8 mouse cellular contexts compared by ENCODE assay signal in genomic region chr12:57542746-57543626, GRCm38 (mm10). TPM values are rescaled to one million over a fixed set of nuclear protein-coding genes. Genes with fewer than 3 reads are reported as not detected.
DNase-seq lines count a peak whose midpoint lies in the region; ATAC-seq and TF ChIP-seq lines count a peak whose summit lies in the region.

No protein-coding gene starts in this region.

- H3K9ac ChIP-seq in hindbrain, postnatal 0 days (replicated peaks; ENCODE audit: low read length): no peak overlapping the region

- H3K4me3 ChIP-seq in E14TG2a.4 (replicated peaks; ENCODE audit: low read length): peak overlapping the region; percentile 74
- no peak overlapping the region for H3K4me3 ChIP-seq in hindbrain, postnatal 0 days (ENCODE audit: low read length)

- no peak overlapping the region for H3K27ac ChIP-seq in hindbrain, postnatal 0 days

- WGBS in hindbrain, postnatal 0 days: 2% methylated on average over 63 of the region's 63 CpGs

- no peak for TF ChIP-seq POLR2A in brain, embryonic 14.5 days (IDR thresholded peaks at IDR 0.05; ENCODE audit: borderline replicate concordance, extremely low read depth, insufficient read depth, insufficient read length, poor library complexity, severe bottlenecking)

- H3K4me1 ChIP-seq in E14TG2a.4 (replicated peaks; ENCODE audit: low read depth, low read length): peaks cover 39% of the 10 kb centered on the region
- 0 out of 2 replicates have a peak, but pooled peaks cover 7% of the 10 kb centered on the region for H3K4me1 ChIP-seq in hindbrain, postnatal 0 days (ENCODE audit: insufficient read depth, low read length)

- intact Hi-C loops in gastrocnemius, postnatal 14 days (cut with DNase I; ENCODE audit: low total_unique reads): no loop called here

- H3K36me3 ChIP-seq in E14TG2a.4 (ENCODE audit: insufficient read depth, low read length): no peaks in the 10 kb centered on the region
- no peaks in the 10 kb centered on the region for H3K36me3 ChIP-seq in hindbrain, postnatal 0 days (ENCODE audit: insufficient read depth, low read length)

- peaks cover 90% of the 10 kb centered on the region for H3K27me3 ChIP-seq in E14TG2a.4 (ENCODE audit: insufficient read depth, low read length)
- H3K27me3 ChIP-seq in hindbrain, postnatal 0 days (ENCODE audit: insufficient read depth, low read length): peaks cover 80% of the 10 kb centered on the region

- ATAC-seq in hindbrain, postnatal 0 days: 0 out of 2 replicates have a peak, but pooled peaks have one; percentile 22
- no peak for ATAC-seq in monocyte, adult 5-6 weeks (replicated peaks; ENCODE audit: insufficient number of reproducible peaks, low FRiP score, low TSS enrichment, poor library complexity, severe bottlenecking)

- no peak overlapping the region for H3K4me2 ChIP-seq in hindbrain, postnatal 0 days (ENCODE audit: low read depth, low read length)

- no peaks in the 10 kb centered on the region for H3K9me3 ChIP-seq in E14TG2a.4 (ENCODE audit: low read length)
- H3K9me3 ChIP-seq in hindbrain, postnatal 0 days (ENCODE audit: low read length): no peaks in the 10 kb centered on the region

- peak; percentile 37 for DNase-seq in brain, embryonic 14.5 days (ENCODE audit: low read depth)
- DNase-seq in hindbrain, postnatal 0 days (ENCODE audit: low spot score): no peak
- peak; percentile 9 for DNase-seq in lung, postnatal 10 days
- DNase-seq in adrenal gland, postnatal 4 days (ENCODE audit: low spot score in 2 of 2): no peak
- DNase-seq in gastrocnemius, postnatal 14 days: no peak
- DNase-seq in adrenal gland, adult 18-20 months (ENCODE audit: low spot score in 2 of 2): no peak

- no peak for TF ChIP-seq CTCF in E14TG2a.4 (conservative IDR thresholded peaks at IDR 0.05; ENCODE audit: low read length)
- no peak for TF ChIP-seq CTCF in brain, embryonic 14.5 days (IDR thresholded peaks at IDR 0.05; ENCODE audit: borderline replicate concordance, extremely low read depth, insufficient read depth, insufficient read length)
- no peak for TF ChIP-seq CTCF in hindbrain, postnatal 0 days (IDR thresholded peaks at IDR 0.05; ENCODE audit: low read depth)

RNA-seq across cellular contexts. Expression of gene Foxa1, which starts 3.7 kb away (rescaled TPM):
- 4.5 and 7.7 TPM in 2 replicates for polyA plus RNA-seq in brain, embryonic 14.5 days (2012; rRNA removed)
- 0.47 and 0.73 TPM in 2 replicates for total RNA-seq in hindbrain, postnatal 0 days (2014; rRNA removed)
- polyA plus RNA-seq in hindbrain, postnatal 0 days (2015; fragmentation: Nextera tagmentation; extraction: Ambion mirVana): 0.20 and 0.44 TPM in 2 replicates
- not detected in 3 replicates for total RNA-seq in monocyte, adult 5-6 weeks (2017)
- under 1 TPM in 1 of 2 experiments, not detected in 1; 0.45 TPM for total RNA-seq in adrenal gland, postnatal 4 days (2021)
- not detected for total RNA-seq in gastrocnemius, postnatal 14 days (2021)
- not detected for total RNA-seq in adrenal gland, adult 18-20 months (2021)

RNA-seq across cellular contexts. Expression of gene Ttc6, which starts 20.9 kb away (rescaled TPM):
- polyA plus RNA-seq in brain, embryonic 14.5 days (2012; rRNA removed): 0.73 and 1.2 TPM in 2 replicates
- total RNA-seq in hindbrain, postnatal 0 days (2014; rRNA removed): 0.54 and 1.3 TPM in 2 replicates
- polyA plus RNA-seq in hindbrain, postnatal 0 days (2015; fragmentation: Nextera tagmentation; extraction: Ambion mirVana): 1.1 TPM in 2 replicates
- 0.19 TPM in 1 of 3 replicates, not detected in the others for total RNA-seq in monocyte, adult 5-6 weeks (2017)
- total RNA-seq in adrenal gland, postnatal 4 days (2021): not detected
- total RNA-seq in gastrocnemius, postnatal 14 days (2021): not detected
- not detected for total RNA-seq in adrenal gland, adult 18-20 months (2021)

Comparison
In these comparisons a context has a peak if more than half of its experiments do, and no peak if none do; other contexts are left out.
1. DNase-seq: peak in brain, embryonic 14.5 days (single experiment) and lung, postnatal 10 days (single experiment); none in hindbrain, postnatal 0 days (single experiment), adrenal gland, postnatal 4 days (0 of 2), gastrocnemius, postnatal 14 days (single experiment) and adrenal gland, adult 18-20 months (0 of 2).